9 mouse cellular contexts compared by ENCODE assay signal in genomic region chr15:81936679-81937078, GRCm38 (mm10). TPM values are rescaled to one million over a fixed set of nuclear protein-coding genes. Genes with fewer than 3 reads are reported as not detected.
DNase-seq lines count a peak whose midpoint lies in the region; ATAC-seq and TF ChIP-seq lines count a peak whose summit lies in the region.
"Had no signal": no experiment of that assay in that cellular context is flagged by ENCODE, and none has a peak within 500 bp of the region (broad histone marks: within the 10 kb centered on the region; RNA-seq: fewer than 3 reads in every experiment).

Gene Csdc2, plus strand, starts transcription at chr15:81936759.

- DNase-seq in left cerebral cortex, adult 18-20 months (ENCODE audit: low spot score in 2 of 2): peak; percentile 60 to 72
- no peak for DNase-seq in left cerebral cortex, adult 11 months (ENCODE audit: low spot score)
- peak; percentile 68 for DNase-seq in embryonic facial prominence, embryonic 10.5 days (ENCODE audit: low spot score)
- peak; percentile 50 for DNase-seq in heart, postnatal 0 days (ENCODE audit: low spot score)
- DNase-seq in layer of hippocampus, adult 18-20 months (ENCODE audit: low spot score in 2 of 2): peak; percentile 48 to 59
- DNase-seq in right cerebral cortex, postnatal 10 days (ENCODE audit: low spot score in 2 of 2): peak; percentile 84 to 88
- DNase-seq in thymus, adult 18-20 months: no peak

- H3K27ac ChIP-seq in embryonic facial prominence, embryonic 10.5 days (replicated peaks): peak within 1 kb of the TSS; percentile 65
- peak within 1 kb of the TSS; percentile 44; the same call in 1 of the 2 replicates for H3K27ac ChIP-seq in heart, postnatal 0 days (ENCODE audit: low read depth)
- peak within 1 kb of the TSS; percentile 43; the same call in 1 of the 2 replicates for H3K27ac ChIP-seq in lung, embryonic 16.5 days (ENCODE audit: low read length)

- H3K9ac ChIP-seq in heart, postnatal 0 days (replicated peaks; ENCODE audit: low read depth, low read length): peak within 1 kb of the TSS; percentile 52
- H3K9ac ChIP-seq in lung, embryonic 16.5 days (ENCODE audit: low read length): peak within 1 kb of the TSS; percentile 61

- peak within 1 kb of the TSS; percentile 66 for H3K4me2 ChIP-seq in heart, postnatal 0 days (ENCODE audit: low read depth, low read length)
- H3K4me2 ChIP-seq in lung, embryonic 16.5 days (ENCODE audit: low read depth, low read length): peak within 1 kb of the TSS; percentile 66

- H3K4me1 ChIP-seq in embryonic facial prominence, embryonic 10.5 days: peaks cover 39% of the 10 kb centered on the region
- peaks cover 14% of the 10 kb centered on the region; the same call in 1 of the 2 replicates for H3K4me1 ChIP-seq in heart, postnatal 0 days (ENCODE audit: control insufficient read depth, insufficient read depth)
- peaks cover 17% of the 10 kb centered on the region for H3K4me1 ChIP-seq in lung, embryonic 16.5 days (replicated peaks; ENCODE audit: control insufficient read depth, insufficient read depth, low read length)

- TF ChIP-seq EP300 in heart, postnatal 0 days (IDR thresholded peaks at IDR 0.05; ENCODE audit: low read depth): no peak

- ATAC-seq in heart, postnatal 0 days (ENCODE audit: insufficient read depth, low read depth): peak; percentile 54
- peak; percentile 65 for ATAC-seq in lung, embryonic 16.5 days (ENCODE audit: low read depth)

- H3K9me3 ChIP-seq in embryonic facial prominence, embryonic 10.5 days: no peaks in the 10 kb centered on the region
- H3K9me3 ChIP-seq in heart, postnatal 0 days (replicated peaks; ENCODE audit: control insufficient read depth, low read length): no peaks in the 10 kb centered on the region
- no peaks in the 10 kb centered on the region for H3K9me3 ChIP-seq in lung, embryonic 16.5 days (ENCODE audit: control insufficient read depth, low read length)
- H3K9me3 ChIP-seq: G1E had no signal

- H3K36me3 ChIP-seq in embryonic facial prominence, embryonic 10.5 days (replicated peaks): no peaks in the 10 kb centered on the region
- no peaks in the 10 kb centered on the region for H3K36me3 ChIP-seq in heart, postnatal 0 days (replicated peaks; ENCODE audit: control insufficient read depth, insufficient read depth, low read length)
- H3K36me3 ChIP-seq in lung, embryonic 16.5 days (ENCODE audit: control insufficient read depth, insufficient read depth, low read length): no peaks in the 10 kb centered on the region
- H3K36me3 ChIP-seq: G1E had no signal

- peak within 1 kb of the TSS; percentile 61 for H3K4me3 ChIP-seq in embryonic facial prominence, embryonic 10.5 days
- peak within 1 kb of the TSS; percentile 42 for H3K4me3 ChIP-seq in heart, postnatal 0 days (ENCODE audit: low read depth, low read length)
- peak within 1 kb of the TSS; percentile 36 for H3K4me3 ChIP-seq in lung, embryonic 16.5 days (ENCODE audit: low read length)

- TF ChIP-seq CTCF in heart, postnatal 0 days (IDR thresholded peaks at IDR 0.05; ENCODE audit: low read depth): peak; percentile 26

- WGBS in embryonic facial prominence, embryonic 10.5 days: under 1% methylated on average over 12 of the region's 12 CpGs
- WGBS in heart, postnatal 0 days: 2% methylated on average over 12 of the region's 12 CpGs
- WGBS in lung, embryonic 16.5 days: 1% methylated on average over 12 of the region's 12 CpGs

- H3K27me3 ChIP-seq in embryonic facial prominence, embryonic 10.5 days (replicated peaks; ENCODE audit: low read depth, poor library complexity, severe bottlenecking): peaks cover 12% of the 10 kb centered on the region
- H3K27me3 ChIP-seq in heart, postnatal 0 days (ENCODE audit: control insufficient read depth, insufficient read depth, low read length): no peaks in the 10 kb centered on the region
- H3K27me3 ChIP-seq in lung, embryonic 16.5 days (ENCODE audit: control insufficient read depth, insufficient read depth, low read depth, low read length): no peaks in the 10 kb centered on the region; the same call in 1 of the 2 replicates

RNA-seq across cellular contexts. Expression of gene Csdc2, which starts in this region (rescaled TPM):
- total RNA-seq in left cerebral cortex, adult 18-20 months (2021): 10 to 100 TPM; 80.7 to 90.7 TPM
- polyA plus RNA-seq in embryonic facial prominence, embryonic 10.5 days (2016; fragmentation: Nextera tagmentation; extraction: Ambion mirVana): 8.1 and 8.5 TPM in 2 replicates
- total RNA-seq in heart, postnatal 0 days (2014; rRNA removed; ENCODE audit: low replicate concordance): 2.0 and 2.8 TPM in 2 replicates
- polyA plus RNA-seq in heart, postnatal 0 days (2015; fragmentation: Nextera tagmentation; extraction: Ambion mirVana): 7.7 and 7.9 TPM in 2 replicates
- 10 to 100 TPM; 71.1 to 72.6 TPM for total RNA-seq in layer of hippocampus, adult 18-20 months (2021)
- 10.0 and 10.7 TPM in 2 replicates for polyA plus RNA-seq in lung, embryonic 16.5 days (2015; fragmentation: Nextera tagmentation; extraction: Ambion mirVana)
- total RNA-seq: G1E had no signal
- polyA plus RNA-seq: G1E had no signal

Comparison
In these comparisons a context has a peak if more than half of its experiments do, and no peak if none do; other contexts are left out.
1. RNA of gene Csdc2 (total RNA-seq): 80.7 to 90.7 TPM in left cerebral cortex, adult 18-20 months and 71.1 to 72.6 TPM in layer of hippocampus, adult 18-20 months; 2.0 to 2.8 TPM in heart, postnatal 0 days; every median in the first group is over 10 times any median in the second.
2. DNase-seq: peak in left cerebral cortex, adult 18-20 months (2 of 2), embryonic facial prominence, embryonic 10.5 days (single experiment), heart, postnatal 0 days (single experiment), layer of hippocampus, adult 18-20 months (2 of 2) and right cerebral cortex, postnatal 10 days (2 of 2); none in left cerebral cortex, adult 11 months (single experiment) and thymus, adult 18-20 months (0 of 2).
3. Peak in every context shown above with its lines, with median percentiles within 50 percentile points of each other: H3K27ac ChIP-seq and H3K4me3 ChIP-seq.